Mouse (Mus musculus): ENCODE measurements at regions not wholly inside any gene's neighbourhood (a gene's known extent, or its start where the extent isn't known, plus 50 kb on each side); places are given as distances from the start of the nearest gene placed in this dataset.

DNA sequence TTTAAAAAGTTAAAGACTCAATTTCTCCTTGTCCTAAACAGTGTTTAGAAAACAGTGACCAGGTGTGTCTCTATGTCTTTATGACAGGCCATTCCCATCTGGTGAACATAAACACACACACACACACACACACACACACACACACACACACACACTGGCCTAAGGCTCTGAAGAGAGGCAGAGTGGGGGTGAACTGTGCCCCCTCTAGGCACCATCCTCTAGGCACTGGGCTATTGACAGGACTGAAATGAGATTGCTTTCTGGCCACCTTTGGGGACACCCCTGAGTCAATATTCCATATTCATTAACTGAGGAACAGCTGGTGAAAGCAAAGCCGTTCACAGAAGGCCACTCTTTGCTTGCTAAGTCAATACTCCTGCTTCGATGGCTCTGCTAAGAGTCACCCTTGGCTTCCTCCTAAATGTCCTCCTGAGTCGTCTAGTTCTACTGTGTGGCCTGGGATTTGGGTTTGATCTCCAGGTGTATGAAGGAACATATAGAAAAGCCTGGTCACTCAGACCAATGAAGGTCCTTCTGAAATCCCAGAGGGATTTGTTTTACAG is 87.2 kb upstream of the Synpr start:
- TF ChIP-seq CTCF (IDR thresholded peaks at IDR 0.05; ENCODE audit: low read depth, low read length) (no peak), EP300 (IDR thresholded peaks at IDR 0.05; ENCODE audit: insufficient read depth, low read depth, low read length) (no peak), POLR2A (IDR thresholded peaks at IDR 0.05; ENCODE audit: insufficient read depth, low read length) (no peak)
